Mouse (Mus musculus): Measurements from ENCODE around the gene Clnk. TPM values are rescaled to one million over a fixed set of nuclear protein-coding genes. Genes with fewer than 3 reads are reported as not detected.

Clnk gene
- polyA plus RNA-seq, 1 experiment: 0.13 TPM

DNA sequence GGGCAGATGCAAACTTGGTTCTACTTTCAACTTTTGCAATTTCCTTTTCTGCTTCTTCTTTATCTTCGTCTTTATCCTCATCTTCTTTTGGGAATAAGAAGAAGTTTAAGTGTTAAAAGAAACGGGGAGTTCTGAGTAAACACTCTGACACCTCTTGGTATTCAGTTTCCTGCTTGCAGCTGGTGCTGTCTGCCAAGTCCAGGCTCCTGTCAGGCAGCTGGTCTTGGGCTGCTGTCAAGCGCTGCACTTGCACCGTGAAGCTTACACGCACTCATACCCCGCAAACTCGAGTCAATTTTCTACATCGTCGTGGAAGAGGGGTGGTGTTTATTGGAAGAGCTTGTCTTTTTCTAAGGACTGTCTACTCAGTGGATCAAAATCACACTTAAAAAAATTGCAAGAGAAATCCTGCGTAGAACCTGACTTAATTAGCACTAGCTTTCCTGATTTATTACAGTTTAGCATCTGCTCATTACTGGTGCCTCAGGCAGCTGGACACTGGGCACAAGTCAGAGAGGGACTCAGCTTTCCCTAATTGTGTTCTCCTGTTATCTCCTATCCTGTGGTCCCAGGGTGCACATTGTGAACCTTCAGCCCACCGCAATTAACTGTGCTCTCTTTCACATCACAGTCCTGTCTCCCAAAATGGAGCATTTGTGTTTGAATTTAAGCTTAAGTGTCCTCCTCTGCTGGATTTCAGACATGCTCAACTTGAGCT, 3.5 kb upstream of the Clnk start:
- DNase-seq: no peak
- no peak overlapping the region for H3K4me3 ChIP-seq (replicated peaks; ENCODE audit: extremely low read depth, low read depth, low read length)
- 19% methylated on average over 11 of the region's 11 CpGs for WGBS
- no peaks in the 10 kb centered on the region for H3K4me1 ChIP-seq (ENCODE audit: control insufficient read depth, insufficient read depth, low read length)
- TF ChIP-seq CTCF (IDR thresholded peaks at IDR 0.05; ENCODE audit: insufficient read depth, low read length): no peak
- TF ChIP-seq POLR2A (IDR thresholded peaks at IDR 0.05; ENCODE audit: borderline replicate concordance, extremely low read depth, low read depth, low read length): no peak

DNA sequence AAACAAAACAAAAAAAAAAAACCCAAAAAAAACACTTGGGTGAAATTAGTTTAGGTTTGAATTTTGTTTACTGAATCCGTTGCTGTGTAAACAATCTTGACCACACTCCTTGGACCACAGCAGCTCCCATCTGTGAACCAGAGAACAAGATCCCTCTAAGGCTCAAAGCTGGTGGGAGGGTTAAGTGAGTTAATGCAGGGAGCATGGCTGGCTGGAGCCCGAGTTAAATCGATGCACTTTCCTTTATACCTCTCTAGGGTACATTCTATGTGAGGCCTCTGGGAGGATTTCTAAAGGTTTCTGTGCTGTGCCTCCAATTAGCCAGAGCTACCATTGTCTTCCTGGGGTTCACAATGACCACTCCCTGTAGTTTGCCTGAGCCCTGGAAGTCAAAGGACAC, 1.2 kb downstream of the Clnk start:
- H3K4me1 ChIP-seq (ENCODE audit: control insufficient read depth, insufficient read depth, low read length): no peaks in the 10 kb centered on the region
- H3K4me3 ChIP-seq (replicated peaks; ENCODE audit: extremely low read depth, low read depth, low read length): no peak overlapping the region

DNA sequence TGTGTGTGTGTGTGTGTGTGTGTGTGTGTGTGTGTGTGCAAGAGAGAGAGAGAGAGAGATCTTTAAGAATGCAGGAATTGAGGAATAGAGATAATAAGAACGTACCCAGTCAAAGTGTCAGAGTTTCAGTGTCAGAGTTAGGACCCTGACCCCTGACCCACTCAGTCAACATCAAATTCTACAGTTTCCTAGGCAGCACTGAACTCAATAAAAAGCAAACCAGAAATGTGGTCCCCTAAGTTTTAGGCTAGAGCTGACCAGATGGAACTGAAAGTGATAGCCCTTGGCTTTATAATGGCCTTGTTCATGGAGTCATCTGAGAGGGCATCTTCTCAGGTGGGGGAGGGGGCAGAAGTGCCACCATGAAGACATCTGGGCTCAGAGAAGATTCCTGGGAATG, 1.7 kb downstream of the Clnk start:
- Histone ChIP-seq H3K4me3 (replicated peaks; ENCODE audit: extremely low read depth, low read depth, low read length) (no peak overlapping the region), H3K4me1 (ENCODE audit: control insufficient read depth, insufficient read depth, low read length) (no peaks in the 10 kb centered on the region)
- DNase-seq: no peak
- WGBS: 54% methylated on average over 1 of the region's 1 CpGs
- TF ChIP-seq POLR2A (IDR thresholded peaks at IDR 0.05; ENCODE audit: borderline replicate concordance, extremely low read depth, low read depth, low read length) (no peak), CTCF (IDR thresholded peaks at IDR 0.05; ENCODE audit: insufficient read depth, low read length) (no peak)

More for the DNA sequence above, 1.2 kb downstream of the Clnk start:
- no peak for DNase-seq
- TF ChIP-seq POLR2A (IDR thresholded peaks at IDR 0.05; ENCODE audit: borderline replicate concordance, extremely low read depth, low read depth, low read length) (no peak), CTCF (IDR thresholded peaks at IDR 0.05; ENCODE audit: insufficient read depth, low read length) (no peak)
- WGBS: 51% methylated on average over 3 of the region's 3 CpGs

DNA sequence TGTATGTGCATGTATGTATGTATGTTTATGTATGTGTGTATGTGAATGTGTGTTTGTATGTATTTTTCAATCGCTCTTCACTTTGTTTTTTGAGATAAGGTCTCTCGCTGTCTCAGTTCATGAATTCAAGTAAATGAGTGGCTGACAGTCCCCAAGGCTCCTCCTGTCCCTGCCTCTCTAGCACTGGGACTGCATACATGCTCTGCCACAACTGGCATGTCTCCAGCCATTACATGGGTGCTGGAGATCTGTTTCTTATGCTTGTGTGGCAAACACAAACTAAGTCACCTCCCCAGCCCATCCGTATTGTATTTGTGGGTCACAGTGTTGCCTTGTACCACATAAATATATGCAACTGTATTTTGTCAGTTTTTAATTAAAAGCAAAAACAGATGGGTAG, 3.7 kb downstream of the Clnk start:
- no peak overlapping the region for H3K4me3 ChIP-seq (replicated peaks; ENCODE audit: extremely low read depth, low read depth, low read length)
- 82% methylated on average over 3 of the region's 3 CpGs for WGBS
- no peak for DNase-seq
- TF ChIP-seq CTCF (IDR thresholded peaks at IDR 0.05; ENCODE audit: insufficient read depth, low read length) (no peak), POLR2A (IDR thresholded peaks at IDR 0.05; ENCODE audit: borderline replicate concordance, extremely low read depth, low read depth, low read length) (no peak)
- H3K4me1 ChIP-seq (ENCODE audit: control insufficient read depth, insufficient read depth, low read length): no peaks in the 10 kb centered on the region

DNA sequence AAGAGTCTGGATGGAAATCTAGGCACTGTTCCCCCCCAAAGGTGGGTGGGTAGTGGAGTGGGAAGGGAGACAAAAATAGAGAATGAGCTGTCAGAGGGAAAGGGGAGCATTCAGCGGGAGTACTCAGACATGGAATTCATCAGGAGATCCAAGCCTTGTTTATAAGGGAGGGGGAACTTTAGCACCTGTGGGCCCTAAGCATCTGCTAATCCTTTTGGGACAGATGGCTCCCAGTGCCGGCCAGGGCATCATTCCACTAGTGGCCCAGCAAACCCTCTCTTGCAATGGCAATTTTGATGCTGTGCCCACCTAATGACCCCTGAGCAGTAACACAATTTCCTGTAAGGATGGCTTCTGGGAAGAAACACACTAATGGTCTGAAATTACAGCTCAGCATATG, 5.0 kb downstream of the Clnk start:
- 69% methylated on average over 2 of the region's 2 CpGs for WGBS
- TF ChIP-seq CTCF (IDR thresholded peaks at IDR 0.05; ENCODE audit: insufficient read depth, low read length) (no peak), POLR2A (IDR thresholded peaks at IDR 0.05; ENCODE audit: borderline replicate concordance, extremely low read depth, low read depth, low read length) (no peak)
- DNase-seq: no peak

DNA sequence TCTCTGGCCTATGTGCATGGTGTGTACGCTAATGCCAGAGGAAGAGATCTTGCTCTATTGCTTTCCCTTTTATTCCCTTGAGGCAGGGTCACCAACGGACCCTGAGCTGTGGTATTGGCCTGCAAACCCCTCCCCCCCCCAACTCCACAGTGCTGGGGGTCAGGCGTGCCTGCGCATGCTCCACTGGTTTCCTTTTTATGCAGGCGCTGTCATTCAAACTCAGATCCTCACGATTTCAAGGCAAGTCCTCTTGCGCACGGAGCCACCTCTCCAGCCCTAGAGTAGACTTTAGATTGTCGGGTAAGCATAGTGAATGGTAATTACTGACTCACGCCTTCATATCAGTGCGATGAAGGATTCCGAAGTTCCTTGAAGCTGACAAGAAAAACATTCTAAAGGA, 6.1 kb downstream of the Clnk start:
- WGBS: 73% methylated on average over 12 of the region's 12 CpGs
- TF ChIP-seq POLR2A (IDR thresholded peaks at IDR 0.05; ENCODE audit: borderline replicate concordance, extremely low read depth, low read depth, low read length) (no peak), CTCF (IDR thresholded peaks at IDR 0.05; ENCODE audit: insufficient read depth, low read length) (no peak)
- no peak for DNase-seq
- Histone ChIP-seq H3K4me1 (ENCODE audit: control insufficient read depth, insufficient read depth, low read length) (no peaks in the 10 kb centered on the region), H3K4me3 (replicated peaks; ENCODE audit: extremely low read depth, low read depth, low read length) (no peak overlapping the region)

More for the DNA sequence above, 5.0 kb downstream of the Clnk start:
- H3K4me3 ChIP-seq (replicated peaks; ENCODE audit: extremely low read depth, low read depth, low read length): no peak overlapping the region
- H3K4me1 ChIP-seq (ENCODE audit: control insufficient read depth, insufficient read depth, low read length): no peaks in the 10 kb centered on the region

DNA sequence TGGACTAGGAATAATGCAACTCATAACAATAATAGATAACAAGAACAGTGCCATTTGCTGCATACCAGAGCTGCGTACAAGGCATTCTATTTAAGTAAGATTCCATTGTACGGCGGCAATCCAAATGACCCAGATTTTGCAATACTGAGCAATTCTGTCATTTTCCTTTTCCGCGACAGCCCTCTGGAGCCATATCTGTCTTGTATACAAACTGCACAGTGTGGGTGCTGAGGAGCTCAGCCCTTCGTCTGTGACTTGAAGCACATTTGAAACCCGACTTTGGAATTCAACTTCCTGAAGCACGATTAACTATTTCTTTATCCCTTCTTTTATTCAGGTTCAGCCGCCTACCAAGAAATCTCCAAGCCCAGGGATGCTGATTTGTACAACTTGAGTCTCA, 6.6 kb downstream of the Clnk start:
- Histone ChIP-seq H3K4me1 (ENCODE audit: control insufficient read depth, insufficient read depth, low read length) (no peaks in the 10 kb centered on the region), H3K4me3 (replicated peaks; ENCODE audit: extremely low read depth, low read depth, low read length) (no peak overlapping the region)
- TF ChIP-seq POLR2A (IDR thresholded peaks at IDR 0.05; ENCODE audit: borderline replicate concordance, extremely low read depth, low read depth, low read length): no peak
- TF ChIP-seq CTCF (IDR thresholded peaks at IDR 0.05; ENCODE audit: insufficient read depth, low read length): no peak
- no peak for DNase-seq
- 61% methylated on average over 9 of the region's 9 CpGs for WGBS

DNA sequence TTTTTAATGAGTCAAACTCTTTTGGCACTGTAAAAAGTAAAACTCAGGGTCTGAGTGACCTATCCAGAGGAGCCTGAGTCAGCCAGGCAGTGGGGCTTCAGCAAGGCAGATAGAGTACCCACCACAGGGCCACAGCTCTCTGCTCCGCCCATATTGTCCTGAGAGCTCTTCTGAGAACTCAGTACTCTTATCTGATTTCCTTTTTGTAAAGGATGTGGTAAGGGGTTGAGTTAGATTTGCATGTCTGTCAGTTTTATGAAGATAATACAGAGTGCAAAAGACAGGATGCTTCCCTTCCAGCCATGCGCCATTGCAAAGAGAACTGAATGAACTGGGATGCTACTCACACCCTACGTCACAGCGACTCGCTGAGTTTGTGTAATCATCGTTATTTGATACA, 12.0 kb downstream of the Clnk start:
- WGBS: 55% methylated on average over 6 of the region's 6 CpGs
- Histone ChIP-seq H3K4me1 (ENCODE audit: control insufficient read depth, insufficient read depth, low read length) (no peaks in the 10 kb centered on the region), H3K4me3 (replicated peaks; ENCODE audit: extremely low read depth, low read depth, low read length) (no peak overlapping the region)
- DNase-seq: no peak
- no peak for TF ChIP-seq POLR2A (IDR thresholded peaks at IDR 0.05; ENCODE audit: borderline replicate concordance, extremely low read depth, low read depth, low read length)
- no peak for TF ChIP-seq CTCF (IDR thresholded peaks at IDR 0.05; ENCODE audit: insufficient read depth, low read length)

DNA sequence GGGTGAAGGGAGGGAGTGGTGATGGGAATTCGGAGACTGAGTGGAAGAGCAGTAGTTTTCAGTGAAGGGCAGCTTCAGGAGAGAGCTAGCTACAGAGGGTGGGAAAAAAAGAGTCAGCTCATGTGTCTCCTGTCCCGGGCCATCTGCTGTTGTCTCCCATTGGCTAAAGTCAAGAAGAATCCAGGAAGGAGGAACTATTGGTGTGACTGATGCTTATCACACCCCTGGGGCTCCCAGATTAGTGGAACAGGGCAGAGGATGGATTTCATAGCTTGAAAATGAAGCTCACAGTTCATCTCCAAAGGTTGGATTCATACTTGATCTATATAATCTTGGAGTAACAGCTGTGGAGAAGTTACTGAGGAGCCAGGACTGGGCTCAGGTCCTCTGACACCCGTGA, 13.6 kb downstream of the Clnk start:
- H3K4me1 ChIP-seq (ENCODE audit: control insufficient read depth, insufficient read depth, low read length): no peaks in the 10 kb centered on the region
- TF ChIP-seq CTCF (IDR thresholded peaks at IDR 0.05; ENCODE audit: insufficient read depth, low read length): no peak
- TF ChIP-seq POLR2A (IDR thresholded peaks at IDR 0.05; ENCODE audit: borderline replicate concordance, extremely low read depth, low read depth, low read length): no peak
- WGBS: 50% methylated on average over 3 of the region's 3 CpGs
- DNase-seq: no peak
- H3K4me3 ChIP-seq (replicated peaks; ENCODE audit: extremely low read depth, low read depth, low read length): no peak overlapping the region

DNA sequence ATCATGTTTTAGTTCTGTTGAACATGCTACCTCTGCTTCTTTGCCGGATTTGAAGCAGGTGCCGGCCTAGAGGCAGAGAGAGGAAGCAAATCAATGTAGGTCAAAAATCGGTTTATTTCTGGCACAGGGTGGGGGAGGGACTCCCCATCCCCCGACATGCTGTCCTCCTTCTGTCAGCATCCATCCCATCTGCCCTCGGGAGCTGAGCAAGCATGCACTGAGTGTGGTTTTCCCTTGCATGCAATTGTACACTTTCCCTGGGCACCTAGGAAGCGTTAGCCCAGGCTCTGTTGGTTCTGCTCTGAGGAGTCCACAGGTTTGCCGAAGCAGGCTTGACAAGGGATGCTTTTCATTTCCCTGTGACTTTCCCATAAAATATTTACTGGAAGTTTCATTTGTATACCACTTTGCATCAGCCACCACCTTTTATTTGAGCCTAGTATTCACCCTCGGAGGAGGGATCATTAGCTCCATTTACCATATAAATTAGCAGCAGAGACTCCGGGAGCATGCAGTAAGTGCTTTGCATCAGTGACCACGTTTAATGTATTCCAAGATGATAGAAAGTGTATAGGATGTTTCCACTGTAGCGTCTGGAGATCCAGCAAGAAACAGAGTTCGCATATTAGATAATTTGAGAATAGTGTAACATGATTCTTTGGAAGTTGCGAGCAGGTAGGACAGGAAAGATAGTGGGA, 14.2 kb downstream of the Clnk start:
- DNase-seq: no peak
- Histone ChIP-seq H3K4me1 (ENCODE audit: control insufficient read depth, insufficient read depth, low read length) (no peaks in the 10 kb centered on the region), H3K4me3 (replicated peaks; ENCODE audit: extremely low read depth, low read depth, low read length) (no peak overlapping the region)
- TF ChIP-seq CTCF (IDR thresholded peaks at IDR 0.05; ENCODE audit: insufficient read depth, low read length): no peak
- no peak for TF ChIP-seq POLR2A (IDR thresholded peaks at IDR 0.05; ENCODE audit: borderline replicate concordance, extremely low read depth, low read depth, low read length)
- 64% methylated on average over 13 of the region's 13 CpGs for WGBS
